Mouse (Mus musculus): ENCODE measurements around the gene Flii. TPM values are rescaled to one million over a fixed set of nuclear protein-coding genes. Genes with fewer than 3 reads are reported as not detected.

Gene Flii
- polyA plus RNA-seq, 1 experiment: 176 TPM

- TF ChIP-seq CTCF (conservative IDR thresholded peaks at IDR 0.05; ENCODE audit: insufficient read depth, insufficient read length, low read depth, low read length) (no peak), POLR2A (IDR thresholded peaks at IDR 0.05; ENCODE audit: low read depth, low read length) (no peak)
- no peak overlapping the region for H3K4me3 ChIP-seq (ENCODE audit: insufficient read depth, low read depth, low read length)
- H3K4me1 ChIP-seq (ENCODE audit: control insufficient read depth, insufficient read depth, low read length): no peaks in the 10 kb centered on the region
- 86% methylated on average over 2 of the region's 2 CpGs for WGBS
- DNase-seq: no peak
- no peak overlapping the region for H3K27ac ChIP-seq (ENCODE audit: insufficient read depth, low read depth, low read length)
- no peaks in the 10 kb centered on the region for H3K36me3 ChIP-seq (ENCODE audit: control insufficient read depth, insufficient read depth, low read length)
- H3K27me3 ChIP-seq (replicated peaks; ENCODE audit: control insufficient read depth, insufficient read depth, low read length): no peaks in the 10 kb centered on the region
These were observed 42.3 kb upstream of the Flii start for GRCm38 (mm10) chr11:60769322-60769721.

GRCm38 (mm10) chr11:60766969-60767368 is 39.9 kb upstream of the Flii start:
- Histone ChIP-seq H3K4me3 (ENCODE audit: insufficient read depth, low read depth, low read length) (no peak overlapping the region), H3K4me1 (ENCODE audit: control insufficient read depth, insufficient read depth, low read length) (no peaks in the 10 kb centered on the region), H3K27ac (ENCODE audit: insufficient read depth, low read depth, low read length) (no peak overlapping the region), H3K36me3 (ENCODE audit: control insufficient read depth, insufficient read depth, low read length) (no peaks in the 10 kb centered on the region), H3K27me3 (replicated peaks; ENCODE audit: control insufficient read depth, insufficient read depth, low read length) (no peaks in the 10 kb centered on the region)
- WGBS: 91% methylated on average over 4 of the region's 4 CpGs
- TF ChIP-seq CTCF (conservative IDR thresholded peaks at IDR 0.05; ENCODE audit: insufficient read depth, insufficient read length, low read depth, low read length): no peak
- no peak for DNase-seq

GRCm38 (mm10) chr11:60761681-60762080 is 34.6 kb upstream of the Flii start:
- no peaks in the 10 kb centered on the region for H3K4me1 ChIP-seq (ENCODE audit: control insufficient read depth, insufficient read depth, low read length)
- no peaks in the 10 kb centered on the region for H3K27me3 ChIP-seq (replicated peaks; ENCODE audit: control insufficient read depth, insufficient read depth, low read length)
- WGBS: 87% methylated on average over 3 of the region's 3 CpGs
- H3K4me3 ChIP-seq (ENCODE audit: insufficient read depth, low read depth, low read length): no peak overlapping the region
- H3K36me3 ChIP-seq (ENCODE audit: control insufficient read depth, insufficient read depth, low read length): 0 out of 2 replicates have a peak, but pooled peaks cover 2% of the 10 kb centered on the region
- no peak overlapping the region for H3K27ac ChIP-seq (ENCODE audit: insufficient read depth, low read depth, low read length)
- TF ChIP-seq POLR2A (IDR thresholded peaks at IDR 0.05; ENCODE audit: low read depth, low read length): no peak
- no peak for TF ChIP-seq CTCF (conservative IDR thresholded peaks at IDR 0.05; ENCODE audit: insufficient read depth, insufficient read length, low read depth, low read length)
- DNase-seq: no peak

GRCm38 (mm10) chr11:60755570-60755969 is 28.5 kb upstream of the Flii start:
- peaks cover 7% of the 10 kb centered on the region for H3K36me3 ChIP-seq (ENCODE audit: control insufficient read depth, insufficient read depth, low read length)

GRCm38 (mm10) chr11:60740321-60740720 is 13.3 kb upstream of the Flii start:
- Histone ChIP-seq H3K4me3 (ENCODE audit: insufficient read depth, low read depth, low read length) (no peak overlapping the region), H3K4me1 (ENCODE audit: control insufficient read depth, insufficient read depth, low read length) (no peaks in the 10 kb centered on the region), H3K27me3 (replicated peaks; ENCODE audit: control insufficient read depth, insufficient read depth, low read length) (no peaks in the 10 kb centered on the region), H3K36me3 (ENCODE audit: control insufficient read depth, insufficient read depth, low read length) (no peaks in the 10 kb centered on the region), H3K27ac (ENCODE audit: insufficient read depth, low read depth, low read length) (no peak overlapping the region)
- TF ChIP-seq CTCF (conservative IDR thresholded peaks at IDR 0.05; ENCODE audit: insufficient read depth, insufficient read length, low read depth, low read length) (no peak), POLR2A (IDR thresholded peaks at IDR 0.05; ENCODE audit: low read depth, low read length) (no peak)
- 81% methylated on average over 3 of the region's 3 CpGs for WGBS
- no peak for DNase-seq

More at GRCm38 (mm10) chr11:60755570-60755969, 28.5 kb upstream of the Flii start:
- Histone ChIP-seq H3K4me1 (ENCODE audit: control insufficient read depth, insufficient read depth, low read length) (no peaks in the 10 kb centered on the region), H3K27ac (ENCODE audit: insufficient read depth, low read depth, low read length) (no peak overlapping the region), H3K4me3 (ENCODE audit: insufficient read depth, low read depth, low read length) (no peak overlapping the region), H3K27me3 (replicated peaks; ENCODE audit: control insufficient read depth, insufficient read depth, low read length) (no peaks in the 10 kb centered on the region)
- no peak for TF ChIP-seq CTCF (conservative IDR thresholded peaks at IDR 0.05; ENCODE audit: insufficient read depth, insufficient read length, low read depth, low read length)
- WGBS: 95% methylated on average over 7 of the region's 7 CpGs
- DNase-seq: no peak

GRCm38 (mm10) chr11:60737450-60737849 is 10.4 kb upstream of the Flii start:
- Histone ChIP-seq H3K27ac (ENCODE audit: insufficient read depth, low read depth, low read length) (no peak overlapping the region), H3K36me3 (ENCODE audit: control insufficient read depth, insufficient read depth, low read length) (no peaks in the 10 kb centered on the region), H3K4me3 (ENCODE audit: insufficient read depth, low read depth, low read length) (no peak overlapping the region), H3K4me1 (ENCODE audit: control insufficient read depth, insufficient read depth, low read length) (no peaks in the 10 kb centered on the region), H3K27me3 (replicated peaks; ENCODE audit: control insufficient read depth, insufficient read depth, low read length) (no peaks in the 10 kb centered on the region)
- no peak for DNase-seq
- TF ChIP-seq POLR2A (IDR thresholded peaks at IDR 0.05; ENCODE audit: low read depth, low read length) (no peak), CTCF (conservative IDR thresholded peaks at IDR 0.05; ENCODE audit: insufficient read depth, insufficient read length, low read depth, low read length) (no peak)

GRCm38 (mm10) chr11:60736491-60736890 is 9.4 kb upstream of the Flii start:
- Histone ChIP-seq H3K27me3 (replicated peaks; ENCODE audit: control insufficient read depth, insufficient read depth, low read length) (no peaks in the 10 kb centered on the region), H3K4me3 (ENCODE audit: insufficient read depth, low read depth, low read length) (no peak overlapping the region), H3K27ac (ENCODE audit: insufficient read depth, low read depth, low read length) (no peak overlapping the region), H3K4me1 (ENCODE audit: control insufficient read depth, insufficient read depth, low read length) (no peaks in the 10 kb centered on the region), H3K36me3 (ENCODE audit: control insufficient read depth, insufficient read depth, low read length) (no peaks in the 10 kb centered on the region)
- TF ChIP-seq CTCF (conservative IDR thresholded peaks at IDR 0.05; ENCODE audit: insufficient read depth, insufficient read length, low read depth, low read length) (no peak), POLR2A (IDR thresholded peaks at IDR 0.05; ENCODE audit: low read depth, low read length) (no peak)
- 86% methylated on average over 3 of the region's 3 CpGs for WGBS
- DNase-seq: no peak

- no peak for TF ChIP-seq CTCF (conservative IDR thresholded peaks at IDR 0.05; ENCODE audit: insufficient read depth, insufficient read length, low read depth, low read length)
- TF ChIP-seq POLR2A (IDR thresholded peaks at IDR 0.05; ENCODE audit: low read depth, low read length): no peak
- peak; percentile 20 for DNase-seq
- no peaks in the 10 kb centered on the region for H3K4me1 ChIP-seq (ENCODE audit: control insufficient read depth, insufficient read depth, low read length)
- no peak overlapping the region for H3K4me3 ChIP-seq (ENCODE audit: insufficient read depth, low read depth, low read length)
- H3K36me3 ChIP-seq (ENCODE audit: control insufficient read depth, insufficient read depth, low read length): no peaks in the 10 kb centered on the region
- no peaks in the 10 kb centered on the region for H3K27me3 ChIP-seq (replicated peaks; ENCODE audit: control insufficient read depth, insufficient read depth, low read length)
- WGBS: 72% methylated on average over 5 of the region's 5 CpGs
- no peak overlapping the region for H3K27ac ChIP-seq (ENCODE audit: insufficient read depth, low read depth, low read length)
These were observed 8.1 kb upstream of the Flii start for GRCm38 (mm10) chr11:60735191-60735590.

Measured in kidney, adult 2 months (tissue).